Mouse (Mus musculus) intestine, postnatal 0 days (tissue): ENCODE data around the gene Rcl1. TPM values are rescaled to one million over a fixed set of nuclear protein-coding genes. Genes with fewer than 3 reads are reported as not detected.
A peak's percentile ranks its signal among the peaks of the same experiment; 100 is the strongest.

Experiments
- ATAC-seq: fragments of 200-750 bp; cut with Nextera tagmentation; 2 replicates; pipeline ENCODE4 v1.8.0; 2017; ENCODE audit warnings: mild to moderate bottlenecking, moderate TSS enrichment, moderate library complexity
- H3K27ac ChIP-seq: fragments of 300-500 bp; sonication (generic); 2 replicates; pipeline ENCODE4 v1.5.1; 2014; ENCODE audit warnings: mild to moderate bottlenecking, low read depth, low read length, moderate library complexity
- H3K27me3 ChIP-seq: fragments of 300-500 bp; sonication (generic); replicated peaks from 2 replicates; pipeline ENCODE4 v1.6.1; 2014; ENCODE audit warnings: low read length, mixed read lengths; ENCODE audit not compliant: control insufficient read depth, insufficient read depth
- H3K36me3 ChIP-seq: fragments of 300-500 bp; sonication (generic); 2 replicates; pipeline ENCODE4 v1.6.1; 2014; ENCODE audit warnings: mild to moderate bottlenecking, moderate library complexity; ENCODE audit not compliant: control insufficient read depth, insufficient read depth
- H3K4me1 ChIP-seq: fragments of 300-500 bp; sonication (generic); replicated peaks from 2 replicates; pipeline ENCODE4 v1.6.1; 2014; ENCODE audit warnings: antibody characterized with exemption, low read length, mixed read lengths; ENCODE audit not compliant: control insufficient read depth, insufficient read depth
- H3K4me2 ChIP-seq: fragments of 300-500 bp; sonication (generic); replicated peaks from 2 replicates; pipeline ENCODE4 v1.6.1; 2014; ENCODE audit warnings: low read depth, mild to moderate bottlenecking, moderate library complexity
- H3K4me3 ChIP-seq: fragments of 300-500 bp; sonication (generic); 2 replicates; pipeline ENCODE4 v1.5.1; 2014; ENCODE audit warnings: low read depth, low read length
- H3K9ac ChIP-seq: fragments of 300-500 bp; sonication (generic); 2 replicates; pipeline ENCODE4 v1.6.1; 2014; ENCODE audit warnings: mild to moderate bottlenecking, low read depth, low read length
- H3K9me3 ChIP-seq: fragments of 300-500 bp; sonication (generic); 2 replicates; pipeline ENCODE4 v1.6.1; 2016; ENCODE audit warnings: mixed run types; ENCODE audit not compliant: control insufficient read depth
- CTCF ChIP-seq: sonication (generic); IDR thresholded peaks from 2 replicates; pipeline ENCODE4 v1.5.1; 2016; ENCODE audit warnings: low read depth, mild to moderate bottlenecking, control low read depth, antibody characterized with exemption, moderate library complexity
- WGBS: fragments of 180-500 bp; shearing (Covaris S2); extraction: QIAGEN DNeasy Blood & Tissue Kit; methylation state at CpG from one replicate; pipeline ENCODE4 v1.1.7; 2014; 5-methylcytosine and 5-hydroxymethylcytosine counted together
- polyA plus RNA-seq: library from polyadenylated mRNA; unstranded; fragments of >200 nt; fragmentation: Nextera tagmentation; extraction: Ambion mirVana; gene quantifications from 2 replicates; pipeline ENCODE4 v1.2.1, GENCODE M21; 2015

The Rcl1 gene
- polyA plus RNA-seq, 1 experiment from 2014 or later, result 17.4 TPM

DNA sequence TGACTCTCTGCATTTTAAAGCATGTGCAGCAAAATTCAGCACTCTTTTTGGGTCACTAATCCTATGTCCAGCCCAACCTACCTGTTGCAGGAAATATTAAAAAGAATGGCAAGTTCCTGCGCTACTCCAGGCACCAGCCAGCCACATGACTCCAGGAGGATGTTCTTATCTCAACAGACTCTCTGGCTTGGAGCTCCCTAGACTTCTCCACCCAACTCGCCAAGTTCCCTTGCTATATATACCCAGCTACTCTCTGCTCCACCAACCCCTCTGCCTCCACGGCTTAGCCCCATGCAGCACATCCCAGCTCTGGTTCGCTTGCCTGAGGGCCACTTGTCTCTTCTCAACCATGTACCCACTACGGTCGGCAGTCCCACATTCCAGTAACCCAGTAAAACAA, 12.5 kb upstream of the Rcl1 start:
- H3K27ac ChIP-seq, result no peak overlapping the region
- H3K9ac ChIP-seq, result no peak overlapping the region
- no peak overlapping the region for H3K4me3 ChIP-seq
- TF ChIP-seq CTCF, result no peak
- H3K9me3 ChIP-seq, result no peaks in the 10 kb centered on the region
- no peak for ATAC-seq
- no peaks in the 10 kb centered on the region for H3K4me1 ChIP-seq
- no peaks in the 10 kb centered on the region for H3K27me3 ChIP-seq
- WGBS, result 65% methylated on average over 6 of the region's 6 CpGs
- no peaks in the 10 kb centered on the region for H3K36me3 ChIP-seq
- H3K4me2 ChIP-seq, result no peak overlapping the region

DNA sequence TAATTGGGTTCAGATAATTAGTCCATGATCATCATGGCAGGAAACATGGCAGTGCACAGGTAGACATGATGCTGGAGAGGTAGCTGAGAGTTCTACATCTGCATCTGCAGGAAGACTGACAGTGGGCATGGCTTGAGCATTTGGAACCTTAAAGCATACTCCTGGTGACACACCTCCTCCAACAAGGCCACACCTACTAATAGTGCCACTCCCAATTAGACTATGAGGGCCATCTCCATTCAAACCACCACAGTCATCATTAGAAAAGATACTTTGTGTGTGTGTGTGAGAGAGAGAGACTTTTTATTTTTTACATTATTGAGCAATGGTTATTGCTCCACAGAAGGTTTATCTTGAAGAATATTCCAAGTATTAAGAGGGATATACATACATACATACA, 9.0 kb upstream of the Rcl1 start:
- Histone ChIP-seq H3K9ac (no peak overlapping the region), H3K27me3 (no peaks in the 10 kb centered on the region), H3K4me1 (no peaks in the 10 kb centered on the region), H3K36me3 (no peaks in the 10 kb centered on the region), H3K4me2 (no peak overlapping the region), H3K9me3 (no peaks in the 10 kb centered on the region), H3K4me3 (no peak overlapping the region), H3K27ac (no peak overlapping the region)
- no peak for TF ChIP-seq CTCF
- no peak for ATAC-seq

DNA sequence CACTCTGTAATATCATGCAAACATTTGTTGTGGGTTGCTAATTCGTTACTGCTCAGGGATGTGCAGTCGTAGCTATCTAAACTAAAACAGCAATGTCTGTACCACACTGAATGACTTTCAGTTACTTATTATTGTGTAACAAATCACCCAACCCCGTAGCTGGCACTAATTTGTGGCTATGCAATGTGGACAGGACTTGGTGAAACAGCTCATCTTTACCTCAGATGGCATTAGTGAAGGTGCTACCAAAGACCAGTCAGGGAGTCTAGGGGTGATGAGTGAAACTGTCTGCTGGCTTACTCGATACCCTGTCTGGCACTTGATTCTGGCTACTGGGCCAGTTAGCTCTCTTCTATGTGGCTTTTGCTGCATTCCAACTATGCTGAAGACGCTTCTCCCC, 2.1 kb upstream of the Rcl1 start:
- Histone ChIP-seq H3K4me1 (no peaks in the 10 kb centered on the region), H3K4me3 (no peak overlapping the region), H3K27me3 (no peaks in the 10 kb centered on the region), H3K9me3 (no peaks in the 10 kb centered on the region), H3K36me3 (no peaks in the 10 kb centered on the region), H3K27ac (no peak overlapping the region), H3K9ac (no peak overlapping the region), H3K4me2 (no peak overlapping the region)
- no peak for TF ChIP-seq CTCF
- no peak for ATAC-seq
- 79% methylated on average over 5 of the region's 5 CpGs for WGBS

DNA sequence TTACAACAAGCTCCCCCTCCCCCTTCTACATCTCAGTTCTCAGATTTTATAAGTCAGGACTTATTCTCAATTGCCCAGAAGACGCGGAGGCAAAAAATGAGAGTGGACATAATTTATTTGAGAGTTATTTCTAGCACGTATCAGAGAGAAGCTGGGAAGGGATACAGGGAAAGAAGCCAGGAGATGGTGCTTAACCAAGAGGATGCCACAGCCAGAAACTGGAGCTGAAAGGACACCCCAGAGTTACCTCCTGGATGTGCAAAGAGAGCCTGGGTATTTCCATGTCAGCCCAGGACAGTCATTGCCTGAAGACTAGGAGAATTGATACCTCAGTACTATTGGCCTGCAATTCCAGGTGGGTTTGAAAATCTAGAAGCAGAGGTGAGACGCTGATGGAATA, 1.6 kb upstream of the Rcl1 start:
- WGBS, result 83% methylated on average over 4 of the region's 4 CpGs
- Histone ChIP-seq H3K4me1 (no peaks in the 10 kb centered on the region), H3K9ac (no peak overlapping the region), H3K4me3 (no peak overlapping the region), H3K27me3 (no peaks in the 10 kb centered on the region), H3K27ac (no peak overlapping the region), H3K4me2 (no peak overlapping the region), H3K36me3 (no peaks in the 10 kb centered on the region), H3K9me3 (no peaks in the 10 kb centered on the region)
- TF ChIP-seq CTCF, result no peak
- ATAC-seq, result no peak

DNA sequence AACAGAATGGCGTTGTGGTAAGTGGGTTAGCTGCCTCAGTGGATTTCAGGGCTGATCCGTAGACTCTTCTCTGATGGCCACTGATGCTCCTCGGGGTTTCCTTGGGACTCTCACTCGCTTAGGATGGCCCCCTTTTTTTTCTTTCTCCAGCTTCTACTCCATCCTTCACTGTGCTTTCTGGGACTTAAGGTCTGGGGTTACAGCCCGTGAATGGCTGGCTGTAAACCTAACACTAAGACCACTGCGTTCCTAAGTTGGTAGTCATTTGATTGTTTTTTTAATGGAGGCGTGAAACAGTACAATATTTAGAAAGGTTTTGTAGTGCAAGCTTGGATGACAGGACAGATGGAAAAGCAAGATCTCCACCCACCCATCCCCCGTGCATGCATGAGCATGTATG, 914 bp upstream of the Rcl1 start:
- TF ChIP-seq CTCF, result no peak
- Histone ChIP-seq H3K9ac (0 out of 2 replicates have a peak overlapping the region, but pooled peaks have one; percentile 59), H3K9me3 (no peaks in the 10 kb centered on the region), H3K4me2 (peak overlapping the region; percentile 91), H3K27ac (no peak overlapping the region), H3K4me3 (peak overlapping the region; percentile 85), H3K36me3 (no peaks in the 10 kb centered on the region), H3K27me3 (no peaks in the 10 kb centered on the region), H3K4me1 (no peaks in the 10 kb centered on the region)
- no peak for ATAC-seq
- 24% methylated on average over 8 of the region's 8 CpGs for WGBS

DNA sequence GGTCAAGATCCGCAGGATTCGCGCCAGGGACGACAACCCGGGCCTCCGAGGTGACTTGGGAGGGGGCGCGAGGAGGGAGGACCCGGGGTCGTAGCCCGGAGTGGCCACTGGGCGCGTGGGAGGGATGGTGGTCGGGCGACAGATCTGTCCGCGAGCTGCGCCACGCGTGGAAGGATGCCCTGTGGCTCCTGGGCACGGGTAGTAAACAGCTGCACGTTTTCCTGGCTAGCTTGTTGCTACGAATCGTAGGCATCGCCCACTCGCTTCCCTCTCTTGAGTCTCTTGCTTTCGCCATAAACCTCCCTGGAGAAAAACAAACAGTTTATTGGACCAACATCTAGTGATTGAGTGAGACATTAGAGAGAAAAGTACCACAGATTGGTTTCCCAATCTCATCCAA, 416 bp downstream of the Rcl1 start:
- under 1% methylated on average over 27 of the region's 27 CpGs for WGBS
- Histone ChIP-seq H3K4me2 (peak overlapping the region; percentile 91), H3K9ac (peak overlapping the region; percentile 62), H3K9me3 (no peaks in the 10 kb centered on the region), H3K36me3 (no peaks in the 10 kb centered on the region), H3K27me3 (no peaks in the 10 kb centered on the region), H3K4me3 (peak overlapping the region; percentile 85), H3K27ac (peak overlapping the region; percentile 35; the same call in 1 of the 2 replicates), H3K4me1 (no peaks in the 10 kb centered on the region)
- 0 out of 2 replicates have a peak, but pooled peaks have one; percentile 21 for TF ChIP-seq CTCF
- ATAC-seq, result peak; percentile 29

DNA sequence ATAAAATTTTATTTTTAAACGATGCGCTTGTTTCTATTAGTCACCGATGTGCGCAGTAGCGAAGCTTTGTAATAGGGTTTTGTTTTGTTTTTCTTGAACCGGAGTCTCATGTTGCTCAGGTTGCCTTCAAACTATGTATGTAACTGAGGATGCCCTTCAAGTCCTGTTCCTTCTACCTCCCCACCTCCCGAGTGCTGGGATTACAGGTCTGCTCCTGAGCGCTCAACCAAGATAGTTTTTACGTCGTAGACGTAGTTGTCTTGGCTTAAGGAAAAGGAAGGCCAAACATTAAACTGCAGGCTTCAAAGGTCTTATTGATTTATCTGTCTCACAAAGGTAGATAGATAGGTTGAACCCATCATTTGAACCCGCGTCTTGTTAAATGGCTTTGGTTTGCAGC, 923 bp downstream of the Rcl1 start:
- Histone ChIP-seq H3K4me2 (peak overlapping the region; percentile 91), H3K9ac (no peak overlapping the region; the same call in 1 of the 2 replicates), H3K36me3 (no peaks in the 10 kb centered on the region), H3K9me3 (no peaks in the 10 kb centered on the region), H3K27ac (no peak overlapping the region), H3K4me1 (no peaks in the 10 kb centered on the region), H3K4me3 (peak overlapping the region; percentile 85), H3K27me3 (no peaks in the 10 kb centered on the region)
- no peak for TF ChIP-seq CTCF
- 8% methylated on average over 13 of the region's 13 CpGs for WGBS
- no peak for ATAC-seq
